Mouse (Mus musculus): ENCODE results near the gene Plpp3.

DNA sequence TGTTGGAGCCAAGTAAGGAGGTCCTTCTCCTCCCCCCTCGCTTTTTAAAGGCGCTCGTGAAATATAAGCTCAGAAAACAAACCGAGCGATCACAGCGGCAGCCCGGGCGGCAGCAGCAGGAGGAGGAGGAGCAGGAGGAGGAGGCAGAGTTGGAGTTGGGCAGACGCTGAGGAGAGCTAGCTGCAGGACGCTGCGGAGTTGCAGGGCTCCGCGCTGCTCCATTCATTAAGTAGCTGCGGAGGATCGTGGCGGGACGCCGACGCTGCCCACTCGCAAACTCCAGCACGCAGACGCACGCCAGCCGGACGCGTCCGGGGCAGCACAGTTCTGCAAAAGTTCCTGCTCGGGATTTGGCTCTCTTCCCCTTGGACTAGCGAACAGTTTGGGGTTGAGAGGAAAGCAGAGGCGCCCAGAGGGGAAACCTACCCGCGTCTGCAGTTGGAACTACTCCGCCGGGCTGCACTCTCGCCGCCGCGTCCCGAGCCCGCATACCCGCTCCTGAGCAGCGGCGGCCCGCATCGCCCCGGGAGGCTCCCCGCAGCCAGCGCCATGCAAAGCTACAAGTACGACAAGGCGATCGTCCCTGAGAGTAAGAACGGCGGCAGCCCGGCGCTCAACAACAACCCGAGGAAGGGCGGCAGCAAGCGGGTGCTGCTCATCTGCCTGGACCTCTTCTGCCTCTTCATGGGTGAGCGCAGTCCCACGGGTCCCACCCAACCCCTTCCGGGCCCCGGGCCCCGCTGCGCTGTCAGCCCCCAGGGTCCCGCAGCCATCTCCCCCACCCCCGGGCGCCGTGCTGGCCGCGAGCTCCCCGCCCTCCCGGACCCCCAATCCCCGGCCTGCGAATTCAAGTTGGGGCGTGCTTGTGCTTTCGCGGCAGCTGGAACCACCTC, at the start of gene Plpp3:
- TF ChIP-seq MYOD1 (IDR thresholded peaks at IDR 0.05; ENCODE audit: control insufficient read depth, insufficient read length, low read depth) (no peak), CTCF (IDR thresholded peaks at IDR 0.05; ENCODE audit: control insufficient read depth, insufficient read depth, insufficient read length) (no peak)

All from C2C12 (cell line).